Mouse (Mus musculus): ENCODE data around the gene Axdnd1.

DNA sequence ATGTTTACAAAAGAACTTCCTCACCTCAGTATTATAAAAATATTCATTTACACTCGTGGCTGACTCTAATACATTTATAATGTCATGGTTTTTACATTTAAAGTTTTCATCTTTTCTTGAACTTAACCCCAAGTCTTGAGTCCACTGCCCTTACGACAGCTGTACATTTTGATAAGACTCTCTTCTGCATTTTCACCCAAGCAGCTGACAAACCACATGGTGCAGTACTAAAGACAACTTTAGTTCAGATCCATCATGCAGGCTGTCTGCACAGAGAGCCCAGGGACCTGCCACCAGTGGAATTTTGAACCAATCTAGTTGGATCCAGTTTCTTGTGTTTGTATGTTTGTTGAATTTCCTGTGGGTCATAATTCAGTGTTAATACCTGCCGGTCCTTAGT, 34.1 kb downstream of the Axdnd1 start:
- TF ChIP-seq EP300 (IDR thresholded peaks at IDR 0.05; ENCODE audit: low read depth) (no peak), CTCF (IDR thresholded peaks at IDR 0.05; ENCODE audit: low read depth) (no peak)

All from heart, postnatal 0 days (tissue).